ENCODE assay signal across 7 mouse cellular contexts in genomic region chr7:79729169-79729568, GRCm38 (mm10). TPM values are rescaled to one million over a fixed set of nuclear protein-coding genes. Genes with fewer than 3 reads are reported as not detected.
DNase-seq lines count a peak whose midpoint lies in the region.

No protein-coding gene starts in this region.

- DNase-seq in CD4-positive helper T cell, adult 2 months (ENCODE audit: low read depth, low spot score), result peak; percentile 63
- DNase-seq in ES-CJ7 (ENCODE audit: low read depth, low spot score), result peak; percentile 85
- peak; percentile 45 to 55 for DNase-seq in cerebellum, postnatal 36 days
- peak; percentile 67 for DNase-seq in gastrocnemius, postnatal 14 days
- DNase-seq in kidney, postnatal 36 days, result peak; percentile 59 to 86
- peak; percentile 83 for DNase-seq in lung, postnatal 10 days
- DNase-seq in right cerebral cortex, postnatal 14 days, result peak; percentile 72

- intact Hi-C loops in gastrocnemius, postnatal 14 days (cut with DNase I; ENCODE audit: low total_unique reads), result no loop called here

RNA-seq across cellular contexts. Expression of gene Plin1, which starts 3.5 kb away (rescaled TPM):
- 1 to 10 TPM in 1 of 2 experiments, under 1 TPM in 1; 0.49 to 4.4 TPM for total RNA-seq in gastrocnemius, postnatal 14 days (2021)

RNA-seq across cellular contexts. Expression of gene Kif7, which starts 13.6 kb away (rescaled TPM):
- total RNA-seq in gastrocnemius, postnatal 14 days (2021), result 1 to 10 TPM; 1.2 to 1.5 TPM

RNA-seq across cellular contexts. Expression of gene Pex11a, which starts 13.8 kb away (rescaled TPM):
- 1 to 10 TPM; 4.9 to 5.4 TPM for total RNA-seq in gastrocnemius, postnatal 14 days (2021)

RNA-seq across cellular contexts. Expression of gene Wdr93, which starts 13.8 kb away (rescaled TPM):
- total RNA-seq in gastrocnemius, postnatal 14 days (2021), result not detected

Comparison
In these comparisons a context has a peak if more than half of its experiments do, and no peak if none do; other contexts are left out.
1. Peak in every context shown above with its lines: DNase-seq.